Mouse (Mus musculus): Measurements from ENCODE around the gene Lrrc61.

Gene Lrrc61

GRCm38 (mm10) chr6:48591871-48592270 lies 37.3 kb downstream of the Lrrc61 start:
- CTCF ChIA-PET = no interaction called here

- CTCF ChIA-PET = interaction anchor here (0.6 kb wide), 2 partner anchors 267 to 1133 kb away, joined by 3 read pairs; no protein-coding TSS in a partner anchor
Observed at GRCm38 (mm10) chr6:48593158-48594042, 38.8 kb downstream of the Lrrc61 start, which contains the start of the genes Repin1 and Gm44965. TSS of gene Repin1 (plus strand) at chr6:48593883. TSS of gene Gm44965 (plus strand) at chr6:48593941.

DNA sequence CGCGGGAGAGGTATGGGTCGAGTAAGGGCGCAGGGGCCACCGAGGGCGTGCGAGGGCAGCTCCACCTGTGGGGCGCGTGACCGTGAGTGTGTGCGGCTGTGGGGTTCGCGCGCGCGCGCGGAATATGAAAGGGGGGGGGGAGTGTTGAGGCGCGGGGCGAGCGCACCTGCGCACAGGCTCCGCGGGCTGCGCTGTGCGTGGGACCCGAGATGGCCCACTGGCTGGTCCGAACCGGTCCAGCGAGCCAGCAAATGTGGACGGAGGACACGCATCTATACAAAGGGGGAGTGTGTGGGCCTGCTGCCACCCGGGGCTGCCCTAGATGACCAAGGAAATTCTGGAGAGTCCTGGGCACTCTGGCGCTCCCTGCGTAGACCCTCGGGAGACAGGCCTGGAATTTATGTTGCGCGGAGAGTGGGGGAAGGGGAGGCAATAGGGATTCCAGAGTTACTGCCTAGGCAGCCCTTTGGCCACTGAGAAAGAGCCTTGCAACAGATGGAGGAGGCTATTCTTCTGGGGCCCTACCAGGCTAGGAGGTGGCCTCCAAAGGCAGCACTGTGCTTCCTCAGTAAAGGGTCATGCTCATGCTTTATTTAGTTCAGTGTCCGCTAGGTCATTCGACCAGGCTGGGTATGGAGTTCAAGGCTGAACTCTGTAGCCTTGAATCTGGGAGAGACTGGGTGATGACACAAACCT lies 39.6 kb downstream of the Lrrc61 start:
- CTCF ChIA-PET = interaction anchor here (1.1 kb wide), 1 partner anchor 9 kb away, joined by 12 read pairs; no protein-coding TSS in a partner anchor

DNA sequence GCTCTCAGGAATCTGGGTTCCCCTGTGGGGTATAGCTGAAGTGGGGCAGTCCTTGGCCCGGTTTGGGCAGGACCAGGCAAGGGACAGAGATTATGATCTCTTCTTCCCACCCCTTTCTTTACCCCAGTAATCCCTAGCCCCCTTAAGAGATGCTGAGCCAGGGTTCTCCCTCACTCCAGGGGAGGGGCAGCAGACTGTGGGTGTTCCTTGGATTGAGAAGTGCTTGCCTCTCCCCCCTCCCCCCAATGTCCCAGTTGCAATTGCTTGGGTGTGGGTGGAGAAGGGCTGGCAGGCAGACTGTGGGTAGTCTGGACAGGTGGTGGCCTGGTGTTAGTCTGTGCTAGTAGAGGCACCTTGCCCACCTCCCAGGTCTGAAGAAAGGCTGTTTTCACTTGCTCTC lies 40.7 kb downstream of the Lrrc61 start:
- CTCF ChIA-PET = no interaction called here

- CTCF ChIA-PET = no interaction called here
Observed at GRCm38 (mm10) chr6:48596545-48597232, 42.1 kb downstream of the Lrrc61 start.

GRCm38 (mm10) chr6:48597233-48597625 lies 42.6 kb downstream of the Lrrc61 start:
- CTCF ChIA-PET = no interaction called here

DNA sequence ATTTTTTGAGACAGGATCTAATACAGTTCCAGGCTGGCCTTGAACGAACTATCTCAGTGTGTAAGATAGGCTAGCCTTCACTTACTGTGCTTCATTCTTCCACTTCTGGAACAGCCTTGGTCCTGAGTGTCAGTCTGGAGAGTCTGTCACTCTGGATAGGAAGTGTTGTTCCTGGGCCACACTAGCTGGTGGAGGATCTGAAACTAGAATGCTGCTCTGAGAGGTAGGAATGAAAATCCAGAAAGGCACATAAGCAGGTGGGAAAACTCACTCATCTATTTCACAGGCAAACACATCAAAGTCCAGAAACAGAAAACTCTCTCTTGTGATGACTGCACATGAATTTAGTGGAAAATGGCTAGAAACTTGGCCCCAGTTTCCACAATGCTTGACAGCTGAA lies 46.0 kb downstream of the Lrrc61 start:
- CTCF ChIA-PET = interaction anchor here (0.5 kb wide), 1 partner anchor 622 kb away, joined by 3 read pairs; no protein-coding TSS in a partner anchor

DNA sequence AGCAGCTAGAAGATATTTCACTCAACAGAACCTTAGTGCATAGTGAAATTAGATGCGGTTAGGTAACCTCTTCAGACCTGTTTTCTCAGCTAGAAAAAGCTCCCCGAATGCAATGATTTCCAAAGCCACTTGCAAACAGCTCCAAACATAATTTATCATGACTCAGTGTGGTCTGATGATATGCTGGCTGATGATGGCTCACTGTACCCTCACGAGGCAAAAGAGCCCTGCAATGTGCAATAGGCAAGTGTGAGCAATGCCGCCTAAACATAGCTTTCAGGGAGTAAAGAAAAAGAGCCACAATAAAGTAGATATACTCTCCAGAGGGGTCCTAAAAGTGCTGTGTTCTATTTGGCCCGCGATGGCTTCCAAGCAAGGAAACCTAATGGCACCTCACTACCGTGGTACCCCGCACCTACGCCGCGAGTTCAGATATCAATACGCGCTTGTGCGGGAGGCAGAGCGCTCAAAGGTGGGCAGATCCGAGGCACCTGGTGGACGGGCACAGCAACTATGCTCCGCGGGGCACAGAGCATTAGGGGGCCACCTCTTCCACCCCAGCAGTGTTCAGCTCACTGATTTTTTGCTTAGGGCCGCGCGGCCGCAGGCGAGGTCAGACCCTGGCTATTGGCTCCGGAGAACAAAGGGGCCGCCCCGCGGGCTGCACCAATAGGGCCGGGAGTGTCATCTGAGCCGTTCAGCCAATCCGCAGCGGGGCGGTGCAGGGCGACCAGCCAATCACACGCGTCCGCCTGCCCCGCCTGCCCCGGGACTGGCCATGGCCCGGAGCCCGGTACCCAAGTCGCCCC lies 46.9 kb downstream of the Lrrc61 start, which contains the start of gene Zfp775:
Gene Zfp775, plus strand, starts transcription at position 793 of the 809 bp plus-strand sequence.
- CTCF ChIA-PET = interaction anchor here (0.5 kb wide), 1 partner anchor 621 kb away, joined by 3 read pairs; no protein-coding TSS in a partner anchor

DNA sequence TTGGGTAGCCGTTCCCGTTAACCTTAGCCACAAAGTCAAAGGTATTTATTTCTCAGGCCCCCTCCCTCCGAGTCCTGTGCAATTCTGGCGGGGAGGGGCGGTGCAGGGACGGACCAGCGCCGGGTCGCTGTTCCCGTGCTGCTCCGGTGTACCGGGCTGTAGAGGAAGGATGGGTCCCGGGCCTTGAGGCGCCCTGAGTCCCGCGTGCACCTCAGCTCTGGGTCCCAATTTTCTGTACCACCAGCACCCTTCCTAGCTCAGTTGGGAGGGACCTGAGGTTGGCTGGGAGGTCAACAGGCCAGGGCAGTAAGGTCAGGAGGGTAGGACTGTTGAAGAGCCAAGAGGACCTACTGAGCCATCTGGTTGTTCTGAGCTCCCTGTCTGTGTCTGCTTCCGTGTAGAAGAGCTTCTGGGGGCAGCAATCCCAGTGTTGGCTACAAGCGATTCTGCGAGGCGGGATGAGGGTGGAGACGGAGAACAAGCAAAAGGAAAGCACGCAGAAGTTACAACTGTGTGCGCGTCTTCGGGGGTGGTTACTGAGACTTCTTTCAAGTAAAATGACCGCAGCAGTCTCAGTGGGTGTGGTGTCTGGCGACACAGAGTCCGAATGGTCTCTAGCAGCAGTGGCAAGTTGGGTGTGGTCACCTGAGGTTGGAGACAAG lies 47.6 kb downstream of the Lrrc61 start:
- CTCF ChIA-PET = no interaction called here

DNA sequence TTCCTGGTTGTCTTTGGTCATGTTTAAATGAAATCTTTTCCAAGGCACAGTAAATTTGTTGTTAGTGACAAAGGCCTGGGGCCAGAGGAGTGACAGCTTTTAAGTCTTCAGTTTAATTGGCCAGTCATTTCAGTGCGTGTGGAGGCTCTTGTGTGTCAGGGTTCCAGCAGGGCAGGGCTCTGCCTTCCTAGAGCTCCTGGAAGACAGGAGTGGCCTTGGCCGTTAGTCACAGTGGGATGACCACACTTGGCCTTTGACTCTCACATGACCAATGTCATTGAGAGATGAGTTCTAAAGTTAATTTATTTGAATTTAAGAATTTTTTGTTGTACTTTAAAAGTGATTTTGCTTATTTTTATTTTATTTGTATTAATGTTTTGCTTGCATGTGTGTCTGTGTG lies 53.5 kb downstream of the Lrrc61 start:
- CTCF ChIA-PET = no interaction called here

DNA sequence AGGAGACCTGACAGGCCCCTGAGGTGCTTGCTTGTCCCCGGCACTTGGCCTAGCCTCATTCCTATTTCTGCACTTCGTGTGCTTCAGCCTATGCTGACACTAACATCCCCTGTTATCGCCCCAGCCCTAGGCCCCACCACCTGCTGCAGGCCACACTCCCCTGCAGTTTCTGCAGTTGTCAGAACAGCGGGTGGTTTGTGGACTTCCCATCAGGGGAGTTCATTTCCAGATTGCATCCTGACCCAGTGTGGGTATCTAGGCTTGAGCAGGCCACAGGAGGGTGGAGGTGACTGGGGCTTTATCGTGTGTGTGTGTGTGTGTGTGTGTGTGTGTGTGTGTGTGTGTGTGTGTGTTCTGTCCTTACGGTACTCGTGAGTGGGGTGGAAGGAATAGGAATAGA lies 54.9 kb downstream of the Lrrc61 start:
- CTCF ChIA-PET = no interaction called here

- CTCF ChIA-PET = no interaction called here
Observed at GRCm38 (mm10) chr6:48610657-48611056, 56.1 kb downstream of the Lrrc61 start.

DNA sequence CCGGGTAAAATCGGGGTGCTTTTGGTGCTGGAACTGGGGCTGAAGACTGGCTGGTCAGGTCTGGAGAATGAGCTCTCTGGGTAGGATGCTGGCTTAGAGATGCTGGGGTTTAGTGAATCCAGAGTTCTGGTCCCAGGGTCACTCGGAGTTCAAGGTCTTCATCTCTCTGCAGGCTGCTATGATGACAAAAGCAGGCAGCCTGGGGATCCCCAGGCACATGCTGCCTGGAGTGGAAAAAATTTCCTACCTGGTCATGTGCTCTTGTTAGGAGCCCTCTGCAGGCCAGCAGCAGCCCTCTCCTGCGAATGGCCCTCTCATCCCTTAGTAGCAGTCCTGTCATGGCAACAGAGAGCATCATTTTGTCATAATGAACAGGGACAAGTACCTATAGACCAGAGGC lies 58.9 kb downstream of the Lrrc61 start:
- CTCF ChIA-PET = no interaction called here

DNA sequence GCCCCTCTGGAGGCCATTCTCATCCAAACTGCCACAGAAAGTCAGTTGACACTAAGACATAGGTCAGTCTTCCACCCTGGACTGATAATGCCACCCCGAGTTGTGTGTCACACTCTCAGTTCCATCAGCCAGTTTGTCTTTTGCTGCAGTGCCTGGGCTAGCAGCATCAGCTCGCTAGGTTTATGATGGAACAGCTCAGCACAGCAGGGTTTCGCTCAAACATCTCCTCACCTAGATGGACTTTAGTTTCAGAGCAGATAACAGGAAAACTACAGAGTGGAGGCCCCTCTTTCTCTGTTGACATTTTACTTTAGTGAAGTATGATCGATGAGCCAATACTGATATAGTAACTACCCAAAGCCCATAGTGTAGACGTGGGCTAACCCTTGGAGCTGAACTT lies 60.2 kb downstream of the Lrrc61 start:
- CTCF ChIA-PET = no interaction called here

- CTCF ChIA-PET = no interaction called here
Observed at GRCm38 (mm10) chr6:48620031-48620430, 65.4 kb downstream of the Lrrc61 start.
